Mouse (Mus musculus) embryonic facial prominence, embryonic 12.5 days (tissue): ENCODE results near the gene Trpv4. TPM values are rescaled to one million over a fixed set of nuclear protein-coding genes. Genes with fewer than 3 reads are reported as not detected.

ENCODE experiments used
- ATAC-seq: fragments of 200-750 bp; cut with Nextera tagmentation; 2 replicates; pipeline ENCODE4 v1.8.0; 2017; ENCODE audit not compliant: insufficient number of reproducible peaks, insufficient read depth, low FRiP score, low TSS enrichment
- H3K27ac ChIP-seq: fragments of 300-500 bp; sonication (generic); 2 replicates; pipeline ENCODE4 v1.5.1; 2016; ENCODE audit warnings: mild to moderate bottlenecking
- H3K27me3 ChIP-seq: fragments of 300-500 bp; sonication (generic); 2 replicates; pipeline ENCODE4 v1.6.1; 2016; ENCODE audit warnings: mild to moderate bottlenecking, moderate library complexity
- H3K36me3 ChIP-seq: fragments of 300-500 bp; sonication (generic); 2 replicates; pipeline ENCODE4 v1.6.1; 2016; ENCODE audit warnings: mild to moderate bottlenecking
- H3K4me1 ChIP-seq: fragments of 300-500 bp; sonication (generic); 2 replicates; pipeline ENCODE4 v1.6.1; 2016
- H3K4me2 ChIP-seq: fragments of 300-500 bp; sonication (generic); replicated peaks from 2 replicates; pipeline ENCODE4 v1.6.1; 2016; ENCODE audit warnings: mild to moderate bottlenecking, moderate library complexity
- H3K4me3 ChIP-seq: fragments of 300-500 bp; sonication (generic); 2 replicates; pipeline ENCODE4 v1.5.1; 2016; ENCODE audit warnings: mild to moderate bottlenecking
- H3K9ac ChIP-seq: fragments of 300-500 bp; sonication (generic); 2 replicates; pipeline ENCODE4 v1.6.1; 2016; ENCODE audit warnings: mild to moderate bottlenecking, moderate library complexity
- H3K9me3 ChIP-seq: fragments of 300-500 bp; sonication (generic); 2 replicates; pipeline ENCODE4 v1.6.1; 2016; ENCODE audit warnings: mild to moderate bottlenecking, moderate library complexity
- WGBS: fragments of 180-500 bp; shearing (Covaris S2); methylation state at CpG from one replicate; pipeline ENCODE4 v1.1.7; 2016; 5-methylcytosine and 5-hydroxymethylcytosine counted together
- polyA plus RNA-seq: library from polyadenylated mRNA; unstranded; fragments of >200 nt; fragmentation: Nextera tagmentation; extraction: Ambion mirVana; gene quantifications from 2 replicates; pipeline ENCODE4 v1.2.1, GENCODE M21; 2016

Trpv4 gene
- polyA plus RNA-seq, result 3.2 and 3.5 TPM in 2 replicates

DNA sequence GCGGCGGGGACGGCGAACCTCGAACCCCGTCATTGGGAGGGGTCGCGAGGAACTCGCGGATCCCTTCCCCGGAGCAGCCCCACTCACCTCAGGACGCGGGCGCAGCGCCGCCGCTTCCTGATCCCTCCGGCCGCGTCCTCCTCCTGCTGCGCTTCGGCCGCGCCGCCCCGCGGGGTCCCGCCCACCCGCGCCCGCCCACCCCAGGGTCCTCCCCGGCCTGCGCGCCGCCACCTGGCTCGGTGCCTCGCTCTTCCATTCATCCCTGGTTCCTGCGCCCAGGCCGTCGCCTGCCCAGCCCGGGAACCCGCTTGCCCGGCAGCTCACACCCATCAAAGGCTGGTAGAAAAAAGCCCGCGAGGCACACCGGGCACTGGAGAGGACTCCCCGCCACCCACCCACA is at the start of gene Trpv4:
Gene Trpv4, minus strand, starts transcription at position 167 of the 400 bp plus-strand sequence.
- Histone ChIP-seq H3K4me3 (peak within 1 kb of the TSS; percentile 50), H3K4me2 (peak within 1 kb of the TSS; percentile 88), H3K9me3 (no peaks in the 10 kb centered on the region), H3K27ac (no peak within 1 kb of the TSS), H3K36me3 (no peaks in the 10 kb centered on the region), H3K4me1 (peaks cover 4% of the 10 kb centered on the region; the same call in 1 of the 2 replicates), H3K27me3 (peaks cover 51% of the 10 kb centered on the region), H3K9ac (peak within 1 kb of the TSS; percentile 58)
- ATAC-seq, result no peak
- under 1% methylated on average over 35 of the region's 47 CpGs for WGBS

DNA sequence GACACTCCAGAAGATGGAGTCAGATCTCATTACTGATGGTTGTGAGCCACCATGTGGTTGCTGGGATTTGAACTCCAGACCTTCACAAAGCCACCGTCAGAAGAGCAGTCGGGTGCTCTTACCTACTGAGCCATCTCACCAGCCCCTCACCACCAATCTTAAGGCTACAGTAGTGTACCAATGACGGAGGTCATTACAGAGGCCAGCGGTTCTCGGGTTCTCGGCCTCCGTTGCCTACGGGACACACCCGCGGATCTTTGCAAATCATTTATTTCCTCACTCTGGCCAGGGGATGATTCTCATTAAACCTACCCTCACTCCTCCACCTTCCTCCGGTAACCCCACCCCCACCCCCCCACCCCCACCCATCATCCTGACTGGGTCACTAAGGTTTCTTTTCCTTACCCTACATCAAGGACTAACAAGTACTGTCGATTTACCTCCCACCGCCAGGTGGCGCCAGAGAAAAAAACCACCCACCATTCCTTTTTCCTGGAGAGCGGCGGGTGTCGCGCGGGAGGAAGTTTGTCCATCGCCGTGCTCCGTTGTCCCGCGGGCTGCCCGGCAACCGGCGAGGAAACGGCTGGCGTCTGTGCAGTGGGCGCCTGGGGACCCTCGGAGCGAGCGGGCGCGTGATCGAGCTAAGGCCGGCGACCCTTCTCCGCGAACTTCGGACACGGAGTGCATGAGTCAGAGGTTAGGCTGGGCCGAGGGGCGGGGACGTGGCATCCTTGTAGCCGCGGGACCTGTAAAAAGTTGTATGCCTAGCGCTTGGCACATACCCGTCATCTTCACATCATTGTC is 49.2 kb upstream of the Trpv4 start, which contains the start of gene Tchp:
Gene Tchp, plus strand, starts transcription at position 496 of the 804 bp plus-strand sequence.
- H3K36me3 ChIP-seq, result peaks cover 27% of the 10 kb centered on the region

DNA sequence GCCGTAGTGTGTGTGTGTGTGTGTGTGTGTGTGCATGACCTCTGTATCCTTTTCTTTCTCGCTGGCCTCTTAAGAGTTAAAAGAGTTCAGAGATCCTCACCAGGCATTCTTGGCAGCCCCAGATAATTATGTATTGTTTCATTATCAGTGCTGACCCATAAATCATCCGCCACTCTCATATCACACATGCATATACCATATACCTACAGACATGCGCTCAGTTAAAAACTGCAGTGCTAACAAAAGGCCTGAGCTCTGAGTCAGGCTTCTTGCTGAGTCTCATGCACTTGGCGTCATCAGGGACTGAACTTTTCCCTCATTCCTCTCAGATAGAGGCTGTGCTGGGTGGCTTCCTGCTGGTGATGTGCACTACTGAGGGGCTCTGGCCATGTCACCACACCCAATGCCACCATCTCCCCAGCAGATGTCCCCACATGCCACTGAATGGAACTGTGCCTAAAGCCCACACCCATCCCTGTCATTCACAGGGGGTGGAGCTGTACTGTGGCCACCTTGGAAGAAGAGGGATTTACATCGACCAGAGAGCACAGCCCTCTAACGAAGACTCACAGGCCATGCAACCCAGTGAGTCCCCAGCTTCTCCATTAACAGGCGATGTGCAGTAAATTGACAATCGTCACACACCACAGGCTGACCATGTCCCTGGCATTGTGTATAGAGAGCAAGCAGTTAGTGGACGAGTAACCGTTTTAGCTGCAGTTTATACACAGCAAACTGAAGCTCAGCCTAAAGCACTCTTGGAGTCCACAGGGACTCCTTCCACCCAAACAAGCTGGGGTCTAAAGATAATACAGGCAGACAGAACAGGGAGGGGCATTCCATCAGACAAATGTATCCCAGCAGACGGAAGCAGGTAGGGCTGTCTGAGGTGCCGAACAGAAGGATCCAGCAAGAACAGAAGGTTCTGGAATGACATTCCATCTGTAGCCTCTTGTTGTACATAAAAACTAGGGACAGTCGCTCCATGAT is 44.5 kb upstream of the Trpv4 start:
- Histone ChIP-seq H3K9me3 (no peaks in the 10 kb centered on the region), H3K27me3 (no peaks in the 10 kb centered on the region), H3K4me2 (no peak overlapping the region), H3K9ac (no peak overlapping the region), H3K27ac (no peak overlapping the region), H3K4me1 (no peaks in the 10 kb centered on the region), H3K36me3 (no peaks in the 10 kb centered on the region), H3K4me3 (no peak overlapping the region)
- 65% methylated on average over 14 of the region's 14 CpGs for WGBS
- ATAC-seq, result no peak

More for the DNA sequence above, 49.2 kb upstream of the Trpv4 start, which contains the start of gene Tchp:
- 3% methylated on average over 49 of the region's 49 CpGs for WGBS
- peak; percentile 77 for ATAC-seq
- Histone ChIP-seq H3K9ac (peak within 1 kb of the TSS; percentile 80), H3K27ac (no peak within 1 kb of the TSS), H3K4me3 (peak within 1 kb of the TSS; percentile 87), H3K4me1 (peaks cover 9% of the 10 kb centered on the region), H3K27me3 (no peaks in the 10 kb centered on the region), H3K9me3 (no peaks in the 10 kb centered on the region), H3K4me2 (peak within 1 kb of the TSS; percentile 88)

DNA sequence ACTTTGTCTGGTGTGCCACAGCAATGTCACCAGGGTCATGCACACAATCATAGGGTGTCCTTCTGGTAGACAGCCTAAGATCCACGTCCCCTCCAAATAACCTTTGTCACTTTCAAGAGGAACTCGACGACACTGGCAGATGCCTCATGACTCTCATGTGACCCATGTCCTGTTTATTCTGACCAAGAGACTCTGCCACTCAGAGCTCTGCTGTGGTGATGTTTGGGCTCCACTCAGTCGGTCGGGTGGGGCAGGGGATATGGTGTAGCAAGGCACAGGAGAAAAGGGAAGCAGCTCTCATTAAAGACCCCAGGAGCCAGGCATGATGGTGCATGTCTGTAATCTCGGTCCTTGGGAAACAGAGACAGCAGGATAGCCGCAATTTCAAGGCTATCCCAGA is 40.8 kb upstream of the Trpv4 start:
- Histone ChIP-seq H3K9ac (no peak overlapping the region), H3K27ac (no peak overlapping the region), H3K36me3 (no peaks in the 10 kb centered on the region), H3K4me1 (no peaks in the 10 kb centered on the region), H3K27me3 (no peaks in the 10 kb centered on the region), H3K4me2 (no peak overlapping the region), H3K9me3 (no peaks in the 10 kb centered on the region), H3K4me3 (no peak overlapping the region)
- 58% methylated on average over 7 of the region's 7 CpGs for WGBS
- no peak for ATAC-seq

DNA sequence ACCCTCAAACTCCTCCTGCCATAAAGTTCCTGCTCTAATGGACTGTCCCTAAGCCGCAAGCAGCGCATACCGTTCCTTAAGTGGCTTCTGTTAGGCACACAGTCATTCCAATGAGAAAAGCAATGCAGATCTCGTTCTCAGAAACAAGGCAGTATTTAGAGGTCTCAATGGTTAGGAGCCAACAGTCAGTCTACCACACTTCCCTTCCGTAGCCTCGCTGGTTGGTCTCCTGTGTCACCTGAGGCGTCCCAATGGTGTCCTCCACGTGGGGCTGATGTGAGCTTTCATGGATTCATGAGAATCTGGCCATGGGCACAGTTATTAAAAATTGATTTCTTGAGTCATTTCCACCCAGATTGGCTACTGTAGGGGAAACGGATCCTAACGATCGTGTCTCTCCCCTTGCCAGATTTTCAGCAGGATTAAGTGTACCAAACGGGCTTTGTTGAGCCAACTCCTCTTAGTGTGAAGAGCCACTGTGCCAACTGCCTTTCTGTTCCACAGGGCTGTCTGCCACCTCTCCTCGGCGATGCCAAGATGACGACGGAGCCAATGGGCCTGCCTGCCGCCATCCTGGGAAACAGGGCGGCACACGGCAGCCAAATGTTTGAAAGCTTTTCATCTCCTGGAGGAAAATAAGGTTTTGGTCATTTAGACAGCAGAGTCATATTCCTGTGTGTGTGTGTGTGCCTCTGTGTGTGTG is 40.0 kb upstream of the Trpv4 start:
- no peak for ATAC-seq
- no peak overlapping the region for H3K9ac ChIP-seq
- no peaks in the 10 kb centered on the region for H3K4me1 ChIP-seq
- H3K4me2 ChIP-seq, result no peak overlapping the region
- 87% methylated on average over 19 of the region's 19 CpGs for WGBS
- no peak overlapping the region for H3K4me3 ChIP-seq
- no peaks in the 10 kb centered on the region for H3K36me3 ChIP-seq
- no peaks in the 10 kb centered on the region for H3K27me3 ChIP-seq
- H3K9me3 ChIP-seq, result no peaks in the 10 kb centered on the region
- H3K27ac ChIP-seq, result no peak overlapping the region

DNA sequence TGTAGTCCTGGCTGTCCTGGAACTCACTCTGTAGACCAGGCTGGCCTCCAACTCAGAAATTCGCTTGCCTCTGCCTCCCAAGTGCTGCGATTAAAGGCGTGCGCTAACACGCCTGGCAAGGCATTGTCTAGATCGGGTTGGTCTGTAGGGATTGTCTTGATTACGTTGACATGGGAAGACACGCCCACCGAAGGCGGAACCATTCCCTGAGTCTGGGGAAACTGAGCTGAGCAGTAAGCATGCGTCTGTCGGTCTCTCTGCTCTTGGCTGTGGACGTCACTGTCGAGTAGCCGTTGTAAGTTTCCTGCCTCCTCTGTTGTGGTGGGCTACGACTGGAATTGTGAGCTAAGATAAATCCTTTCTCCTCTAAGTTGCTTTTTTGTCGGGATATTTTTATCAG is 38.7 kb upstream of the Trpv4 start:
- no peaks in the 10 kb centered on the region for H3K27me3 ChIP-seq
- no peaks in the 10 kb centered on the region for H3K9me3 ChIP-seq
- no peak overlapping the region for H3K4me2 ChIP-seq
- H3K9ac ChIP-seq, result no peak overlapping the region
- H3K4me1 ChIP-seq, result no peaks in the 10 kb centered on the region
- H3K36me3 ChIP-seq, result no peaks in the 10 kb centered on the region
- WGBS, result 85% methylated on average over 17 of the region's 17 CpGs
- no peak for ATAC-seq
- H3K4me3 ChIP-seq, result no peak overlapping the region
- H3K27ac ChIP-seq, result no peak overlapping the region

DNA sequence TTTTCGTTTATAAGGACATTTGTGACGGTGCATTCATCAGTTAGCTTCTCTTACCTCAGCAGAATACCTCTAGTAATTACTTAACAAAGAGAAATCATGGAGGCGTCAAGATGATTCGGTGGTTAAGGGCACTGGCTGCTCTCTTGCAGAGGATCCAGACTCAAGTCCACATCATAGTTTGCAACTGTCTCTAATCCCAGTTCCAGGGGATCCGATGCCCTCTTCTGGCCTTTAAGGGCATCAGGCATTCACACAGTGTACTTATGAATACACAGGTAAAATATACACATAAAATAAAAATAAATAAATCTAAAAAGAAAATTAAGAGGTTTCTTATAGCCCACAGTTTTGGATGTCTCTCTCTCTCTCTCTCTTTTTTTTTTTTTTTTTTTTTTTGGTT is 37.6 kb upstream of the Trpv4 start:
- H3K4me1 ChIP-seq, result peaks cover 3% of the 10 kb centered on the region; the same call in 1 of the 2 replicates
- no peaks in the 10 kb centered on the region for H3K36me3 ChIP-seq
- no peak overlapping the region for H3K4me2 ChIP-seq
- no peaks in the 10 kb centered on the region for H3K27me3 ChIP-seq
- H3K27ac ChIP-seq, result no peak overlapping the region
- no peak overlapping the region for H3K4me3 ChIP-seq
- no peak for ATAC-seq
- 73% methylated on average over 5 of the region's 5 CpGs for WGBS
- no peak overlapping the region for H3K9ac ChIP-seq
- H3K9me3 ChIP-seq, result no peaks in the 10 kb centered on the region

DNA sequence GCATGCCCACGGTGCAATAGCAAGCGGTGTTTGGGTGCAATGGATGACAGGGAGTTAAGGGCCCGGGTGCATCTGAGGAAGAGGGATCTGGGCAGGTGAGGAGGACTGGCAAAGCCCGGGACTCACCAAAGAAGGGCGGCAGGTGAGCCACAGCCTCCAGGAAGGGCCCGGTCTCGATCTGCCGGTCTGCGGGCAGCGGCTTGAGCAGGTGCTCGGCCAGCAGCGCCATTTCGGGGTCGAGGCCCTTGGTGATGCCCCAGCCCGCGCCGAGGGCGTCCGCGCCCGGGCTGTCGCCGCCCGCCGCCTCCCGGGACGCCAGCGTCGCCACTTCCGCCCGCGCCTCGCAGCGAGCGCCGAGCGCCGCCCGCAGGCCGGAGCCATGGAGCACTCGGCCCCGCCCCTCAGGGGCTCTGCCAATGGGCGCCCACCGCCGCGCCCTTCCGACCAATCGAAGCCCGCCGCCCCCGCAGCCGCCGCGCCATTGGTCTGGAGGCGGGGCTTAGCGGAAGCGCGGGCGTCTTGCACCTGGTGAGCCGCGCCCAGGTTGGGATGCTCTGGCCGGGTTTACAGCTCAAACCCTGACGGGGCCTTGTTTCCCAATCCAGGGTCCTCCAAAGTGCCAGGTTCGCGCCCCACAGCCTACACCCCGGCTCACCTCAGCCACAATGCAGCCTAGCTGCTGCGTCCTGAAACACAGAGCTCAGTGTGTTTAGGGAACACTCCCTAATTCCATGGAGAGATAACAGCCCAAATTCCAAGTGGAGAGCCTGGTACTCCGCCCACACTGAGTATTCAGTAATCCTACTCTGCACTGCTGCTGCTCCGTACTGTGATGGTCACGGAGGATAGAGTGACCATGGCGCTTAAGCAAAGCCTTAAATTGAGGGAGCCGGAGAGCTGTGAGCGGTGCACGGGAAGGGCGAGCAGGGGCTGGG is 32.7 kb upstream of the Trpv4 start, which contains the start of gene Gltp:
Gene Gltp, minus strand, starts transcription at position 352 of the 935 bp plus-strand sequence.
- H3K27ac ChIP-seq, result 0 out of 2 replicates have a peak within 1 kb of the TSS, but pooled peaks have one; percentile 30
- peak within 1 kb of the TSS; percentile 87 for H3K9ac ChIP-seq
- H3K4me1 ChIP-seq, result peaks cover 24% of the 10 kb centered on the region
- H3K9me3 ChIP-seq, result no peaks in the 10 kb centered on the region
- ATAC-seq, result peak; percentile 88
- H3K4me2 ChIP-seq, result peak within 1 kb of the TSS; percentile 91
- WGBS, result 4% methylated on average over 75 of the region's 75 CpGs
- no peaks in the 10 kb centered on the region for H3K27me3 ChIP-seq
- no peaks in the 10 kb centered on the region for H3K36me3 ChIP-seq
- H3K4me3 ChIP-seq, result peak within 1 kb of the TSS; percentile 74

DNA sequence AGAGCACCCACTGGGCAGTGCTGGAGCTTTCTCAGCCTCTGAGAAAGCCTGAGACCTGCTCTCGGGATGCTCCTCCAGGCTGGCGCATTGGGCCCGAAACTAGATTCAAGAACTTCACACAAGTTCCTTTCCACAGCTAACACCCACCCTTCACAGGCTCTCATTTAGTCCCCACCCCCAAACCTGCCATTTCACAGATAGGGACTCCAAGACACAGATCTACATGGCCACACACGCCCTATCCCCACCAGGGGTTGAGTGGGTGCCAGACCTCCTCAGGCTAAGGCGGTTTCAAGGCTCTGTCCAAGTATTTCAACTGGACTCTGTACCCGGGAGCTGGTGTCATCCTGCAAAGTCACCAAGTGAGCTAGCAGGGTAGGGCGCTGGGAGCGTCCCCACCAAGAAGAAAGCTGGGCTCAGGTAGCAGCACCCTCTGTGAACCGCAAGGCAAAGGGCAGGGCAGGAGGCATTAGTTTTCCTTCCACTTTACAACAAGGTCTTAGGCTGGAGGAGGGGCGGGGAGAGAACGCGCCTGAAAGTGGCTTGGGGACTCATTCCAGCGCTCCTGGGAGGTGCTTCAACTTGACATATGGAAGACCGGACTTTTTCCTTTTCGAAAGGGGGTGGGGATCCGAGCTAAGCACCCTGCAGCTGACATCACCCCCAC is 31.6 kb upstream of the Trpv4 start:
- WGBS, result 19% methylated on average over 16 of the region's 16 CpGs
- no peak for ATAC-seq
- no peaks in the 10 kb centered on the region for H3K36me3 ChIP-seq
- H3K4me1 ChIP-seq, result peaks cover 24% of the 10 kb centered on the region
- no peaks in the 10 kb centered on the region for H3K9me3 ChIP-seq
- H3K27ac ChIP-seq, result no peak overlapping the region
- H3K4me2 ChIP-seq, result peak overlapping the region; percentile 91
- H3K4me3 ChIP-seq, result peak overlapping the region; percentile 74
- H3K9ac ChIP-seq, result peak overlapping the region; percentile 87
- no peaks in the 10 kb centered on the region for H3K27me3 ChIP-seq

DNA sequence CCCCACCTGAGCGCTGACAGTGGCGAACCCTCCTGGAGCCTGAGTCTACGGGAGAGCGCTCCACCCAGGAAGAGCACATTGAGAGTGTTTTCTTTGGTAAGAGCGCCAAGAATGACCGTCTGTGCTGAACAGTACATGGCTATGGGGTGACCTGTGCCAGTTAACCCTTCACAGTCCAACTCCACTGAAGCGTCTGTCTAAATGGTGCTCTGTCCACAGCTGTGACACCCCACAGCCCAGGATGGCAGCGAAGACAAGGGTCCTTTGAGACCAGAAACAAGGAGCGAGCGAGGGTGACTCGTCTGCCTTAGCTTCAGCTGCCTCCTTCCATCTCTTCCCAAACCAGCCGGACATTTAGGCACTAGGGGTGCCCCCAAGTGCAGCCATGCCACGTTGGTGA is 30.5 kb upstream of the Trpv4 start:
- WGBS, result 78% methylated on average over 13 of the region's 13 CpGs
- Histone ChIP-seq H3K4me2 (no peak overlapping the region), H3K9ac (0 out of 2 replicates have a peak overlapping the region, but pooled peaks have one; percentile 24), H3K36me3 (no peaks in the 10 kb centered on the region), H3K27me3 (no peaks in the 10 kb centered on the region), H3K9me3 (no peaks in the 10 kb centered on the region), H3K27ac (no peak overlapping the region), H3K4me3 (no peak overlapping the region), H3K4me1 (peaks cover 27% of the 10 kb centered on the region)
- ATAC-seq, result no peak
